Mouse (Mus musculus) heart, postnatal 0 days (tissue): ENCODE measurements around the gene Eif4e1b. TPM values are rescaled to one million over a fixed set of nuclear protein-coding genes. Genes with fewer than 3 reads are reported as not detected.

ENCODE experiments used
- ATAC-seq: fragments of 200-750 bp; cut with Nextera tagmentation; 2 replicates; pipeline ENCODE4 v1.8.0; 2017; ENCODE audit warnings: low read depth, moderate number of reproducible peaks, moderate library complexity; ENCODE audit not compliant: insufficient read depth
- DNase-seq: peaks from one replicate; pipeline ENCODE4 v3.0.0-alpha.2; 2016; ENCODE audit warnings: low spot score
- H3K27ac ChIP-seq: fragments of 300-500 bp; sonication (generic); 2 replicates; pipeline ENCODE4 v1.5.1; 2014; ENCODE audit warnings: low read depth, mild to moderate bottlenecking
- H3K27me3 ChIP-seq: fragments of 300-500 bp; sonication (generic); 2 replicates; pipeline ENCODE4 v1.6.1; 2014; ENCODE audit warnings: low read length, mixed read lengths; ENCODE audit not compliant: control insufficient read depth, insufficient read depth
- H3K36me3 ChIP-seq: fragments of 300-500 bp; sonication (generic); replicated peaks from 2 replicates; pipeline ENCODE4 v1.6.1; 2014; ENCODE audit warnings: low read length, mixed read lengths; ENCODE audit not compliant: control insufficient read depth, insufficient read depth
- H3K4me1 ChIP-seq: fragments of 300-500 bp; sonication (generic); 2 replicates; pipeline ENCODE4 v1.6.1; 2014; ENCODE audit warnings: antibody characterized with exemption; ENCODE audit not compliant: control insufficient read depth, insufficient read depth
- H3K4me2 ChIP-seq: fragments of 300-500 bp; sonication (generic); 2 replicates; pipeline ENCODE4 v1.6.1; 2014; ENCODE audit warnings: low read depth, mild to moderate bottlenecking, low read length, moderate library complexity
- H3K4me3 ChIP-seq: fragments of 300-500 bp; sonication (generic); 2 replicates; pipeline ENCODE4 v1.5.1; 2014; ENCODE audit warnings: low read depth, low read length
- H3K9ac ChIP-seq: fragments of 300-500 bp; sonication (generic); replicated peaks from 2 replicates; pipeline ENCODE4 v1.6.1; 2014; ENCODE audit warnings: low read depth, low read length, mixed read lengths
- H3K9me3 ChIP-seq: fragments of 300-500 bp; sonication (generic); replicated peaks from 2 replicates; pipeline ENCODE4 v1.6.1; 2016; ENCODE audit warnings: low read length; ENCODE audit not compliant: control insufficient read depth
- CTCF ChIP-seq: IDR thresholded peaks from 2 replicates; pipeline ENCODE4 v1.5.1; 2016; ENCODE audit warnings: antibody characterized with exemption, control low read depth, low read depth
- EP300 ChIP-seq: IDR thresholded peaks from 2 replicates; pipeline ENCODE4 v1.6.1; 2016; ENCODE audit warnings: antibody characterized with exemption, low read depth
- WGBS: fragments of 180-500 bp; shearing (Covaris S2); extraction: QIAGEN DNeasy Blood & Tissue Kit; methylation state at CpG from one replicate; pipeline ENCODE4 v1.1.7; 2014; 5-methylcytosine and 5-hydroxymethylcytosine counted together
- polyA plus RNA-seq: library from polyadenylated mRNA; unstranded; fragments of >200 nt; fragmentation: Nextera tagmentation; extraction: Ambion mirVana; gene quantifications from 2 replicates; pipeline ENCODE4 v1.2.1, GENCODE M21; 2015
- total RNA-seq: library from RNA; depleted of rRNA; stranded (reverse); fragments of >200 nt; gene quantifications from 2 replicates; pipeline ENCODE4 v1.2.3, GENCODE M21; 2014; ENCODE audit warnings: low replicate concordance

Eif4e1b gene
- total and polyA plus RNA-seq, 2 experiments from 2014 or later = not detected

DNA sequence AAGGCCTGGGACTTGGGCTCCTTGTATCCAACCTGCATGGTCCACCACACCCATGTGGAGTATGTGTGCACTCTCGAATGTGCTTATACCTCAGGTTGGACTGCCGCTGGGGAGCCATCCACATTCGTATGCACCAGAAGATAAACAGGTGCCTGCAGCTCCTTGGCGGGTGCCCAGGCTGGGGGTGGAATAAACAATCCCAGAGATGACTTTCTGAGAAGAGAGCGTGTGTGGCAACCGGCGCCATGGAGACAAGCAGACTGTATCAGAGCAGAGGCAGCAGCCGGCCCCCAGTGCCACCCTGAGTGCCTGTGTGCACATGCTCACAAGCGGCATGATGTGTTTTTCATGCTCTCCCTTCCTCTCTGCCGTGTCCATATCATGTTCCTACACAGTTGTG, 31.1 kb upstream of the Eif4e1b start:
- Histone ChIP-seq H3K4me2 (no peak overlapping the region), H3K4me1 (peaks cover 4% of the 10 kb centered on the region; the same call in 1 of the 2 replicates), H3K9ac (no peak overlapping the region), H3K36me3 (no peaks in the 10 kb centered on the region), H3K9me3 (no peaks in the 10 kb centered on the region), H3K4me3 (no peak overlapping the region), H3K27me3 (peaks cover 60% of the 10 kb centered on the region), H3K27ac (no peak overlapping the region)
- DNase-seq (no peak), ATAC-seq (no peak)
- TF ChIP-seq EP300 (no peak), CTCF (no peak)
- 65% methylated on average over 10 of the region's 10 CpGs for WGBS

DNA sequence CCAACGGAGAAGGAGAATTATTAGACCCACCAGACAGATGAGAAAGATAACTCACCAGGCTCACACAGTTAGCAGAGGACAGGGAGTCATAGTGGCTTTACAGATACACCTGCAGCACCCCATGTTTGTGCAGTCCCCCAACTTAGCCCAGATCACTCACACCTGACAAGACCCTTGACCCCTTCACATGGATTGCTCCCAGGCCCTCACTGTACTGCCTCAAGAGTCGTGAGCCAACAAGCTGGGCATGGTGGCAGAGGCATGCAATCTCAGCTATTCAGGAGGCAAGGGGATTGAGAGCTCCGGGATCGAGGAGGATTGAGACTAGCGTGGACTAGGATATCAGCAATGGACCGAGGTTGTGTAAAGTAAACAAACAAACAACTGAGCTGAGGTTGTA, 30.1 kb upstream of the Eif4e1b start:
- Histone ChIP-seq H3K36me3 (no peaks in the 10 kb centered on the region), H3K9me3 (no peaks in the 10 kb centered on the region), H3K27ac (no peak overlapping the region), H3K4me3 (no peak overlapping the region), H3K4me2 (no peak overlapping the region), H3K4me1 (peaks cover 4% of the 10 kb centered on the region), H3K27me3 (peaks cover 57% of the 10 kb centered on the region), H3K9ac (no peak overlapping the region)
- DNase-seq (no peak), ATAC-seq (no peak)
- TF ChIP-seq EP300 = no peak
- TF ChIP-seq CTCF = no peak
- WGBS = 43% methylated on average over 6 of the region's 6 CpGs

GRCm38 (mm10) chr13:54754169-54755080, 29.4 kb upstream of the Eif4e1b start:
- Histone ChIP-seq H3K4me3 (no peak overlapping the region), H3K4me2 (no peak overlapping the region), H3K27ac (no peak overlapping the region), H3K9ac (no peak overlapping the region), H3K4me1 (peaks cover 4% of the 10 kb centered on the region), H3K9me3 (no peaks in the 10 kb centered on the region), H3K36me3 (no peaks in the 10 kb centered on the region), H3K27me3 (peaks cover 57% of the 10 kb centered on the region)
- WGBS = 26% methylated on average over 12 of the region's 12 CpGs
- ATAC-seq = no peak
- TF ChIP-seq CTCF (no peak), EP300 (no peak)
- DNase-seq = no peak

- H3K4me1 ChIP-seq = no peaks in the 10 kb centered on the region; the same call in 1 of the 2 replicates
- ATAC-seq (no peak), DNase-seq (no peak)
- no peak overlapping the region for H3K4me2 ChIP-seq
- WGBS = 13% methylated on average over 9 of the region's 9 CpGs
- TF ChIP-seq CTCF (no peak), EP300 (no peak)
- peaks cover 57% of the 10 kb centered on the region for H3K27me3 ChIP-seq
- H3K9me3 ChIP-seq = no peaks in the 10 kb centered on the region
- H3K36me3 ChIP-seq = no peaks in the 10 kb centered on the region
- H3K4me3 ChIP-seq = no peak overlapping the region
- H3K27ac ChIP-seq = no peak overlapping the region
- H3K9ac ChIP-seq = no peak overlapping the region
These were observed 28.5 kb upstream of the Eif4e1b start for GRCm38 (mm10) chr13:54755201-54755830.

DNA sequence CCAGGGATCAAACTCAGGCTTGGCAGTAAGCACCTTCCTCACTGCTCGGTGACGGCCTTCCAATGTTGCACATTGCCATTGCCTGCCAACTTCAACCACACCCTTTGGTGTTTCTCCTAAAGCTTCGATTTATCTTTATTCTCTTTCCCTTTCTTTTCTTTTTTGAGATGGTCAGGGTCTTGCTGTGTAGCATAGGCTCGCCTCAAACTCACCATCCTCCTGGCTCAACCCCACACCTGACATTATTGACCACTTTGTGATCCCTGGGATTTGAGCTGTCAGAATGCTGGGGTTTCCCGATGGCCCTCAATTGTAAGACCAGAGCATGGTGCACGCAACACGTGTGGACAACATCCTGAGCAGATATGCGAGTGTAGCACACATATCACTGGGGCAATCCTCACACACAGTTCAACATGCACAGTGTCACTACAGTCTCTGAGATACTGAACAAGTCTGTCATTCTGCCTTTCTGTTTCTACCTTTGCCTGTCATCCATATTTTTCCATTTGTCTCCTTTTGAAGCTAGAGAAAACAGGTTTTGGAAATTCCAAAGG, 27.6 kb upstream of the Eif4e1b start:
- DNase-seq = no peak
- no peaks in the 10 kb centered on the region; the same call in 1 of the 2 replicates for H3K4me1 ChIP-seq
- ATAC-seq = no peak
- H3K27me3 ChIP-seq = peaks cover 54% of the 10 kb centered on the region
- no peak overlapping the region for H3K27ac ChIP-seq
- no peak overlapping the region for H3K4me3 ChIP-seq
- TF ChIP-seq CTCF (no peak), EP300 (no peak)
- no peak overlapping the region for H3K4me2 ChIP-seq
- no peaks in the 10 kb centered on the region for H3K9me3 ChIP-seq
- 75% methylated on average over 8 of the region's 8 CpGs for WGBS
- no peak overlapping the region for H3K9ac ChIP-seq
- H3K36me3 ChIP-seq = no peaks in the 10 kb centered on the region
